Mouse (Mus musculus) heart, embryonic 13.5 days (tissue): ENCODE measurements around the gene Slc16a9. TPM values are rescaled to one million over a fixed set of nuclear protein-coding genes. Genes with fewer than 3 reads are reported as not detected.

Source experiments
- ATAC-seq: fragments of 200-750 bp; cut with Nextera tagmentation; 2 replicates; pipeline ENCODE4 v1.8.0; 2017; ENCODE audit warnings: moderate TSS enrichment; ENCODE audit not compliant: insufficient number of reproducible peaks, low FRiP score, low TSS enrichment; ENCODE audit errors: extremely low read depth
- H3K27ac ChIP-seq: fragments of 300-500 bp; sonication (generic); replicated peaks from 2 replicates; pipeline ENCODE4 v1.5.1; 2015; ENCODE audit warnings: moderate library complexity, mild to moderate bottlenecking, inconsistent platforms
- H3K27me3 ChIP-seq: fragments of 300-500 bp; sonication (generic); replicated peaks from 2 replicates; pipeline ENCODE4 v1.6.1; 2015; ENCODE audit warnings: mild to moderate bottlenecking, inconsistent platforms
- H3K36me3 ChIP-seq: fragments of 300-500 bp; sonication (generic); 2 replicates; pipeline ENCODE4 v1.6.1; 2015; ENCODE audit warnings: mild to moderate bottlenecking, inconsistent platforms
- H3K4me1 ChIP-seq: fragments of 300-500 bp; sonication (generic); 2 replicates; pipeline ENCODE4 v1.6.1; 2015; ENCODE audit warnings: inconsistent platforms
- H3K4me2 ChIP-seq: fragments of 300-500 bp; sonication (generic); 2 replicates; pipeline ENCODE4 v1.6.1; 2015; ENCODE audit warnings: inconsistent platforms, mild to moderate bottlenecking, moderate library complexity
- H3K4me3 ChIP-seq: fragments of 300-500 bp; sonication (generic); 2 replicates; pipeline ENCODE4 v1.5.1; 2015; ENCODE audit warnings: moderate library complexity, mild to moderate bottlenecking, inconsistent platforms
- H3K9ac ChIP-seq: fragments of 300-500 bp; sonication (generic); 2 replicates; pipeline ENCODE4 v1.6.1; 2015; ENCODE audit warnings: inconsistent platforms, mild to moderate bottlenecking, moderate library complexity
- H3K9me3 ChIP-seq: fragments of 300-500 bp; sonication (generic); 2 replicates; pipeline ENCODE4 v1.6.1; 2016; ENCODE audit warnings: inconsistent platforms
- WGBS: fragments of 180-500 bp; shearing (Covaris S2); methylation state at CpG from one replicate; pipeline ENCODE4 v1.1.7; 2015; ENCODE audit warnings: mixed read lengths; 5-methylcytosine and 5-hydroxymethylcytosine counted together
- polyA plus RNA-seq: library from polyadenylated mRNA; unstranded; fragments of >200 nt; fragmentation: Nextera tagmentation; extraction: Ambion mirVana; gene quantifications from 2 replicates; pipeline ENCODE4 v1.2.1, GENCODE M21; 2015

The Slc16a9 gene
- polyA plus RNA-seq, 1 experiment from 2014 or later = 0.94 TPM

DNA sequence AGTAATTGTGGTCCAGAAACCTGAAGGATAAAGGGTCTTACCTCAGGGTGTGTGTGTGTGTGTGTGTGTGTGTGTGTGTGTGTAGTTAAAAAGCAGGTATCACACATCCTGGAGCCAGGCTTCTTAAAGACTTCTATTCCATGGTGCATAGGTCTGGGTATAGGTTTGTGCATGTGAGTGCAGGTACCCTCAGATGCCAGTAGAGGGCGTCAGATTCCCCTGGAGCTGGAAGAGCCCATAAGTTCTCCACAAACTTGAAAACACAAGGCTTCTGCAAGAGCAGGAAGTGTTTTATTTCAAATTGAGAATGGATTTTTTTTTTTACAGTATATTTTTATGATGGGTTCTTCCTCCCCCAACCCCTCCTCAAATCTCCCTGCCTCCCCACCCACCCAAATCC, 31.8 kb downstream of the Slc16a9 start:
- WGBS = 55% methylated on average over 1 of the region's 1 CpGs
- H3K36me3 ChIP-seq = no peaks in the 10 kb centered on the region
- H3K9ac ChIP-seq = no peak overlapping the region

DNA sequence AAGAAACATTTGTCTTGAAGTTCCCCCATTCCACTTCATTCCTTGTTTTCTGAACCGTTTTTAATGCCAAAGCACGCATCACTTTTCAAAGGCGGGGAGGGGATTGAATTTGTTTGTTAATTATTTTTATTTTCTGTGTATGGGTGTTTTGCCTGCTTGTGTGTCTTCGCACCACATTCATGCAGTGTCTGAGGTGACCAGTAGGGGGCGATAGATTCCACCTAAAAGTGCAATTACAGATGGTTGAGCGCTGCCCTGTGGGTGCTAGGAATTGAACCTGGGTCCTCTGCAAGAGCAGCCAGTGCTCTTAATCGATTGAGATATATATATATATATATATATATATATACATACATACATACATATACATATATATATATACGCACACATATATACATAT, 34.4 kb downstream of the Slc16a9 start:
- WGBS = 70% methylated on average over 8 of the region's 8 CpGs
- Histone ChIP-seq H3K4me2 (no peak overlapping the region), H3K36me3 (no peaks in the 10 kb centered on the region), H3K27me3 (no peaks in the 10 kb centered on the region), H3K4me3 (no peak overlapping the region), H3K9me3 (no peaks in the 10 kb centered on the region), H3K9ac (no peak overlapping the region), H3K27ac (no peak overlapping the region), H3K4me1 (peaks cover 6% of the 10 kb centered on the region; the same call in 1 of the 2 replicates)
- ATAC-seq = no peak

More for the DNA sequence above, 31.8 kb downstream of the Slc16a9 start:
- Histone ChIP-seq H3K4me3 (no peak overlapping the region), H3K27ac (no peak overlapping the region), H3K9me3 (no peaks in the 10 kb centered on the region), H3K4me2 (no peak overlapping the region), H3K4me1 (peaks cover 6% of the 10 kb centered on the region; the same call in 1 of the 2 replicates), H3K27me3 (no peaks in the 10 kb centered on the region)
- no peak for ATAC-seq

DNA sequence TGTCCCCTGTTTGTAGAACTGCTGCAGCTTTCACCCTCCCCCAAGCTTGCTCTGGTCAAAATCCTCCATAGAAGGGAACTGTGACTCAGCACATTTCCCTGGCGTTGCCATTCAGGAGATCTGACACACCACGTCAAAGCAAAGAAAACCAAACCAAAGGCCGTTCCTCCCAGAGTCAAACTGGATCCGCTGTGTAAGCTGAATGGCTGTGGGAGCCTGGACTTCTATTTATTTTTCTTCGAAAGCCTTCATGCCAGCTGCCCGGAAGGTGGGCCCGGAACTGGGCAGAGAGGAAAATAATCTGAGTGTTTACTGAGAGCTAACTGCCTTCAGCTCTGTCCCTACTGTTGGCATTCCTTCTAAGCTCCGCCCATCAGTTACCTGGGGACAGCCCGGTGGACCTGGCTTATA, 42.9 kb downstream of the Slc16a9 start:
- H3K27ac ChIP-seq = no peak overlapping the region
- no peaks in the 10 kb centered on the region for H3K36me3 ChIP-seq
- H3K9me3 ChIP-seq = no peaks in the 10 kb centered on the region; the same call in 1 of the 2 replicates
- no peak for ATAC-seq
- H3K27me3 ChIP-seq = no peaks in the 10 kb centered on the region
- H3K4me1 ChIP-seq = peaks cover 17% of the 10 kb centered on the region
- WGBS = 35% methylated on average over 9 of the region's 9 CpGs
- H3K4me2 ChIP-seq = peak overlapping the region; percentile 45
- 0 out of 2 replicates have a peak overlapping the region, but pooled peaks have one; percentile 33 for H3K9ac ChIP-seq
- H3K4me3 ChIP-seq = 0 out of 2 replicates have a peak overlapping the region, but pooled peaks have one; percentile 13

DNA sequence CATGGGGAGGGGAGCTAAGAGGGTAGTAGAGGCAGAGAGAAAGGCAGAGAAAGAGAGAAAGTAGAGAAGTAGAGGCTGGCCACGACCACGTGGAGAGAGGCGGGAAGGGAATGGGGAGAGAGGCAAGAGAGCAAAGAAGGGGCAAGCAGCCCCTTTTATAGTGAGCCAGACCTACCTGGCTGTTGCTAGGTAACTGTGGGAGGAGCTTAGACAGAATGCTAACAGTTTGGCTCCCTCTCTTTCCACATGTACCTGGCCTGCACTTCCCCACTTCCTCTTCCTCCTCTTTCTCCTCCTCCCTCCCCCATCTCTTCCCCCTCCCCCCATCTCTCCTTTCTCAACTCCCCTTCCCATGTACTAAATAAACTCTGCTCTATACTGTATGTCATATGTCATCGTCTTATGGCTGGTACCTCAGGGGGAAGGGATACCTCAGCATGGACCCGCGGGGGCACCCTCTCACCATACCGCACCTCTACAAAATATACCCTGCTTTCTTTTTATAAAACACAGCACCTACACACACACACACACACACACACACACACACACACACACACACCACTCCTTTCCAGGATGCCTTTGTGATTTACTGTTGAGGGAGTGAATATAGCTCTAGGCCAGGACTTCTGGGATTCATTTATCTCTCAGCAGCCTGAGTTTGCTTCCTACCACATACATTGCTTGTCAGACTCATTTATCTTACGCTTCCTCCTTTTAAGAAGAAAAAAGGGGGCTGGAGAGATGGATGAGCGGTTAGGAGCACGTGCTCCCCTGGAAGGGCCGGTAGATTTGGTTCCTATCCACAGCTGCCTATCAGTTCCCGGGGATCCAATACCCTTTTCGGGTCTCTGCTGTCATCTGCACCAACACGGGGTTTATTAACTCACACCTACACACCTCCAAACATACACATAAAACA, 43.8 kb downstream of the Slc16a9 start:
- 53% methylated on average over 14 of the region's 14 CpGs for WGBS
- H3K9ac ChIP-seq = no peak overlapping the region
- H3K27ac ChIP-seq = no peak overlapping the region
- H3K27me3 ChIP-seq = no peaks in the 10 kb centered on the region; the same call in 1 of the 2 replicates
- H3K4me2 ChIP-seq = no peak overlapping the region
- peaks cover 17% of the 10 kb centered on the region for H3K4me1 ChIP-seq
- no peaks in the 10 kb centered on the region; the same call in 1 of the 2 replicates for H3K9me3 ChIP-seq
- H3K36me3 ChIP-seq = no peaks in the 10 kb centered on the region
- no peak overlapping the region for H3K4me3 ChIP-seq
- ATAC-seq = no peak

DNA sequence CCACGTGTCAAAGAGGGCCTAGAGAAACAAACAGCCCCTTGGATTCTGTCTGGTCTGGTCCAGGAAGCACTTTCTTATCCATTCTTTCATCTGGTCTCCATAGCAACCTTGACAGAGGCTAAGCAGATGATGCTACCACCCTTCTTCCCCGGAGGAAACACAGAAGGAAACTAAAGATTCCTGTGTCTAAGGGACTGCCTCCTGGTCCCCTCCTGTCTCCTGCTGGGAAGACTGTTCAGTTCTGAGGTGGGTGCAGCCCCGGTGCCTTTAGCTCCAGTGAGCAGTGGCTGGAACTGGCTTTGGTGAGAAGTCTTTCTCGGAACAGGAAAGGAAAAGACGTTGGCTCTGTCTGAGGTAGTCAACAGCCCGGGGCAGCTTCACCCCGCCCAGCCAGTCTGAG, 47.1 kb downstream of the Slc16a9 start:
- no peaks in the 10 kb centered on the region; the same call in 1 of the 2 replicates for H3K27me3 ChIP-seq
- ATAC-seq = no peak
- peaks cover 22% of the 10 kb centered on the region for H3K4me1 ChIP-seq
- 24% methylated on average over 7 of the region's 7 CpGs for WGBS
- H3K9ac ChIP-seq = no peak overlapping the region
- H3K9me3 ChIP-seq = no peaks in the 10 kb centered on the region; the same call in 1 of the 2 replicates
- no peak overlapping the region for H3K27ac ChIP-seq
- no peaks in the 10 kb centered on the region for H3K36me3 ChIP-seq
- H3K4me2 ChIP-seq = no peak overlapping the region
- H3K4me3 ChIP-seq = no peak overlapping the region

DNA sequence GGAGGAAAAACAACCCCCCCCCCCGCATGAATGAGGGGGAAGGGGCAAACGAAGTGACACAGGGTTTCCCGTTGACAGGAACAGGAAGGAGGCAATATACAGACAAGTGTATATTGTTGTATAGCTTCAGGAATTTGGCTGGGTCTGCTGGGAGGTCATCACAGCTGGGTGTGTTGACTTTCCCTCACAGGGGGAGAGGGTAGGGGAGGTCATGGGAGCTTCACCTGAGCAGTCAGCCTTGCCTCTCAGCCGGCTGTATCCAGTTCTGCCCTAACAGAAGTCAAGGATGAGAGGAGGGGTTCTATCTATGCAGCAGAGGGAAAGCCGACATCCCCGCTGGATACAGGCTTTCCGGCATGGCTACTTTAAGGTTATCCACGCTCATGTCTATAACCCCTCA, 49.2 kb downstream of the Slc16a9 start:
- no peak for ATAC-seq
- 54% methylated on average over 8 of the region's 8 CpGs for WGBS

DNA sequence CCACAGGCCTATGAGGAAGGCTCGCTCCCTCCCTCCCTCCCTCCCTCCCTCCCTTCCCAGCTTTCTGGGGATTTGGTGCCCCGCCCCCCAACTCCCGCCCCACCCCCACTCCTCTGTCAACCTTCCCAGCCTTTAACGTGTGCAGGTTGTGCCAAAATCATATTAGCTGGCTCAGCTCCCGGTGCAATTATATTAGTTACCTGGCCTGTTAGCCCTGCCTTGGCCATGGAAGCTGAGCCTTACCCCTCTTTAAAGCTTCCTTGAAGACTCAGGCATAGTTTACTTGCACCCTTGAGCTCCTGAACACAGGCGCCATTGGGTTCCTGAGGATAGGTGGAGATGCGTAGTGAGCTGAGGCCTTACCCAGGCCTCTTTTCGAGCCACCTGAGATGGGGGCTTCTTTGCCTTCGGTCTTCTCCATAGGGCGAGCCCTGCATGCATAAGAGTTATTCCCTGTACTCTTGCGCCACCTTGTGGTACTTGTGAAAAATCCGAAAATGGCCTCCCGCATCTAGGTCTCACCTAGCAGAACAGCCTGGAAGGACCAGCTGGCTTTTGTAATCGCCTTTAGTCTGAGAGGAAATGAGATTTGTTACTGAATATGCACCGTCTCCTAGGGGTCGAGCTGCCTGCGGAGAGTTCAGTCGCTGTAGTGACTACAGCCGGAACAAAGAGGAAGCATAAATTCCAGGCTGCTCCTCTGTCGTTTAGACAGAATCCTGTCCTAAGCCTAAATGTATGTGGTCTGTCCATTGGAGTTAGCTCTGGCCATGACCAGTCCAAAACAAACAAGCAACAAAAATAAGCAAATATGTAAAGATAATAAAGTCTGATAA, 51.8 kb downstream of the Slc16a9 start:
- peak overlapping the region; percentile 46 for H3K4me2 ChIP-seq

More for the DNA sequence above, 49.2 kb downstream of the Slc16a9 start:
- Histone ChIP-seq H3K27me3 (no peaks in the 10 kb centered on the region; the same call in 1 of the 2 replicates), H3K9ac (no peak overlapping the region), H3K4me1 (peaks cover 10% of the 10 kb centered on the region), H3K9me3 (no peaks in the 10 kb centered on the region; the same call in 1 of the 2 replicates), H3K4me2 (no peak overlapping the region), H3K36me3 (no peaks in the 10 kb centered on the region), H3K27ac (no peak overlapping the region), H3K4me3 (no peak overlapping the region)

DNA sequence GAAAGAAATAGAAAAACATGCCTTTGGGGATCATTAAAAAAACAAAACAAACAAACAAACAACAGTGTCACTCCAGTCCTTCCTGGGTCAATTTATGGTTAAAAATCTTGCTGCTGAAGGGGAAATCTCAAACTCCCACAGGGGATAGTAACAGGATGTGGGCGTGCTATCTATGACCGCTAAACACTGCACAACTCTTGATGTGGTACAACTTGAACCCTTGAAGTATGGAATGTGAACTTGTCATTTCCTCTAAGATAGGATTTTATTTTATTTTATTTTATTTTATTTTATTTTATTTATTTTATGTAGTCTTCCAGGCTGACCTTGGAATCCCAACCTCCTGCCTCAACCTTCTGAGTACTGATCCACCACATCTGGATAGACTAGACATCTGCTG, 54.2 kb downstream of the Slc16a9 start:
- Histone ChIP-seq H3K9ac (no peak overlapping the region), H3K27me3 (no peaks in the 10 kb centered on the region), H3K4me2 (no peak overlapping the region), H3K36me3 (no peaks in the 10 kb centered on the region), H3K9me3 (no peaks in the 10 kb centered on the region; the same call in 1 of the 2 replicates), H3K27ac (no peak overlapping the region), H3K4me1 (peaks cover 14% of the 10 kb centered on the region), H3K4me3 (no peak overlapping the region)
- ATAC-seq = no peak
- 58% methylated on average over 2 of the region's 2 CpGs for WGBS

More for the DNA sequence above, 51.8 kb downstream of the Slc16a9 start:
- no peak overlapping the region for H3K27ac ChIP-seq
- no peaks in the 10 kb centered on the region for H3K9me3 ChIP-seq
- no peaks in the 10 kb centered on the region; the same call in 1 of the 2 replicates for H3K27me3 ChIP-seq
- peak overlapping the region; percentile 37; the same call in 1 of the 2 replicates for H3K9ac ChIP-seq
- ATAC-seq = no peak
- H3K36me3 ChIP-seq = no peaks in the 10 kb centered on the region
- H3K4me1 ChIP-seq = peaks cover 17% of the 10 kb centered on the region
- no peak overlapping the region; the same call in 1 of the 2 replicates for H3K4me3 ChIP-seq
- 8% methylated on average over 20 of the region's 20 CpGs for WGBS

DNA sequence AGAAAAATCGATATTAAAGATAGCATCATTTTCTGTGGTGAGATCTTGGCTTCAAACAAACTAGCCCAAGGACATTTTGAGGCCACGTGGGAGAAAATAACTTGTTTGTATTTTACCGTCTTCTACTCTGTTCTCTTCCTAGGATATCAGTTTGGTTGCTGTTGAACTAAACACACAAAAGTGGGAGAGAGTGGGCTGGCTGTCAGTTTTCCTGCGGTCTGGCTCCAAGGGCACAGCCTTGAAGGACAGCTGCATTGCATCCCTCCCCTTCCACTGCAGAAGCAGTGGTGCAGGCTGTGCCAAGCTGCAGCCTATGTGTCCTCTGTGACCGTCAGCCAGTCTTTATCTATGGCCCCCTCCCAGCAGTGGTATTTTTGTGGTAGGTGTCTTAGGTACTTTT, 54.8 kb downstream of the Slc16a9 start:
- 40% methylated on average over 5 of the region's 5 CpGs for WGBS

DNA sequence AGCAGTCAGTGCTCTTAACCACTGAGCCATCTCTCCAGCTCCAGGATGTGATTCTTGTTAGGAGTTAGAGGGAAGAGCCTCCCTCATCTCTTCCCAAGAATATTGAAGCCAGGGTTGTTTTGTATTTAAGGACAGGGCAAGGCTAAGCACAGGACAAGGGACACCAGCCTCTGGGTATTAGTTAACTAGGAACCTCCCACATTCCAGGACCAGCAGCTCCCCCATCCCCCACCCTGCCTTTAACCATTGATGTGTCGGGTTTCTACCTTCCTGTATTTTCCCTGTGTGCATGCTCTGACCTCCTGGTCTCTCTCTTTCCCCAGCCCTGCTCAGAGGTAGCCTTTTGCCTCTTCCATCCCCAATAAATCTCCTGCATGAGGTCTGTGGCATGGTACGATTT, 56.3 kb downstream of the Slc16a9 start:
- Histone ChIP-seq H3K27me3 (no peaks in the 10 kb centered on the region), H3K36me3 (no peaks in the 10 kb centered on the region), H3K9me3 (no peaks in the 10 kb centered on the region; the same call in 1 of the 2 replicates), H3K9ac (no peak overlapping the region), H3K27ac (no peak overlapping the region), H3K4me1 (peaks cover 14% of the 10 kb centered on the region), H3K4me3 (no peak overlapping the region), H3K4me2 (no peak overlapping the region)
- WGBS = 49% methylated on average over 2 of the region's 2 CpGs
- ATAC-seq = no peak

More for the DNA sequence above, 54.8 kb downstream of the Slc16a9 start:
- Histone ChIP-seq H3K4me2 (no peak overlapping the region), H3K4me1 (peaks cover 14% of the 10 kb centered on the region), H3K9ac (no peak overlapping the region), H3K27ac (no peak overlapping the region), H3K36me3 (no peaks in the 10 kb centered on the region), H3K9me3 (no peaks in the 10 kb centered on the region; the same call in 1 of the 2 replicates), H3K4me3 (no peak overlapping the region), H3K27me3 (no peaks in the 10 kb centered on the region)
- no peak for ATAC-seq

DNA sequence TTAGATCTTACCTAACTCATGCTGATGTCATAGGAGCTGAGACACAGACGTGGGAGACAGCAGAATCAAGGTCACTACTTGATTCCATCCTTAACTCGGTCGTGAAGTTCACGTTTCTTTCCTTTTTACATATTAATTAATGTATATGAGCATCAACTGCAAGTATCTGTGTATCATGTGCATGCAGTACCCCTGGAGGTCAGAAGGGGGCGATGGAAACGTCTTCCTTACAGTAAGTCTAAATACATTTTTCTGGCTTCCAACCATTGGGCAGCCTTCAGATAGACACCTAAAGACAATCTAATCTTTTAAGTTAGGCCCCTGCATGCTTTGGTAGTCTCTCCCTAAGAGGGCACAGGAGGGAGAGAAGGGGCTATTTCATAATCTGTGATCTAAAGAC, 58.3 kb downstream of the Slc16a9 start:
- H3K4me3 ChIP-seq = no peak overlapping the region
- no peaks in the 10 kb centered on the region; the same call in 1 of the 2 replicates for H3K9me3 ChIP-seq
- H3K27ac ChIP-seq = no peak overlapping the region
- ATAC-seq = no peak
- H3K4me1 ChIP-seq = peaks cover 7% of the 10 kb centered on the region
- no peak overlapping the region for H3K9ac ChIP-seq
- no peaks in the 10 kb centered on the region for H3K27me3 ChIP-seq
- WGBS = 77% methylated on average over 6 of the region's 6 CpGs
- H3K36me3 ChIP-seq = no peaks in the 10 kb centered on the region
- H3K4me2 ChIP-seq = no peak overlapping the region
